Mouse (Mus musculus) gastrocnemius, adult 18-20 months (tissue): ENCODE results near the gene Gm10197. TPM values are rescaled to one million over a fixed set of nuclear protein-coding genes. Genes with fewer than 3 reads are reported as not detected.
A peak's percentile ranks its signal among the peaks of the same experiment; 100 is the strongest.

Source experiments
- DNase-seq: peaks from one replicate; pipeline ENCODE4 v3.0.0; 2021; ENCODE audit warnings: low spot score
- total RNA-seq, 2 experiments: library from RNA; stranded (reverse); gene quantifications; 2 replicates each; pipeline ENCODE4 v1.2.3; 2021

Gene Gm10197
- total RNA-seq, 2 experiments from 2014 or later = not detected

DNA sequence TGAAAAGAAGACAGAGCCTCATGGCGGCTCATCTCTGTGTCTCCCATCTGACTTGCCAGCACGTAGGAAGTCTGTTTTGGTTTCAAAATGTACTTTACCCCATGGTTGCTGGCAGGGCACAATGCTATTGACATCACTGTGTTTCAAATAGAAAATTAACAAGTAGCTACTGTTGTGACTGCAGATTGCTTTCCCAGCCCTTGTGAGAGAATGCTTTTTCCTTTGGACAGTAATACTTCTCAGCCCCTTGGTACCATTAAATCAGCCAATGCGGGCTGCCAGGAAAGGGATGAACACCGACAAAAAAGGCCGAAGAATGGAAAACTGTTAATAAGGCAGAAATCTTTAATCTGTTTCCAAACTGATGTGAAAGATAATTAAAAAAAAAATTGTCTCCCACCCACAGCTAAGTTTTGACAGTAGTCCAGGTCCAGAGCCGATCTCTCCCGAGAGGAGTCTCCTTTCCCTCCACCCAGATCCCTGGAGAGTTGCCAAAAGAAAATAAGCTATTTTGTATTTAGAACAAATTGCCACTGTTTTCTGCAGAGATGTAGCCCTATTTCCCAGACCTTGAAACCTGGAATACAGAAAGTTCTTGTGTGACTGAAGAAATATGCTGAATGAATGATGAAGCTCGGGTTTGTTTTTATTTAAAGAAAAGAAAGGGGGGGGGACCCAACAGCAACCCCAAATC lies 11.2 kb downstream of the Gm10197 start:
- DNase-seq = peak; percentile 34

DNA sequence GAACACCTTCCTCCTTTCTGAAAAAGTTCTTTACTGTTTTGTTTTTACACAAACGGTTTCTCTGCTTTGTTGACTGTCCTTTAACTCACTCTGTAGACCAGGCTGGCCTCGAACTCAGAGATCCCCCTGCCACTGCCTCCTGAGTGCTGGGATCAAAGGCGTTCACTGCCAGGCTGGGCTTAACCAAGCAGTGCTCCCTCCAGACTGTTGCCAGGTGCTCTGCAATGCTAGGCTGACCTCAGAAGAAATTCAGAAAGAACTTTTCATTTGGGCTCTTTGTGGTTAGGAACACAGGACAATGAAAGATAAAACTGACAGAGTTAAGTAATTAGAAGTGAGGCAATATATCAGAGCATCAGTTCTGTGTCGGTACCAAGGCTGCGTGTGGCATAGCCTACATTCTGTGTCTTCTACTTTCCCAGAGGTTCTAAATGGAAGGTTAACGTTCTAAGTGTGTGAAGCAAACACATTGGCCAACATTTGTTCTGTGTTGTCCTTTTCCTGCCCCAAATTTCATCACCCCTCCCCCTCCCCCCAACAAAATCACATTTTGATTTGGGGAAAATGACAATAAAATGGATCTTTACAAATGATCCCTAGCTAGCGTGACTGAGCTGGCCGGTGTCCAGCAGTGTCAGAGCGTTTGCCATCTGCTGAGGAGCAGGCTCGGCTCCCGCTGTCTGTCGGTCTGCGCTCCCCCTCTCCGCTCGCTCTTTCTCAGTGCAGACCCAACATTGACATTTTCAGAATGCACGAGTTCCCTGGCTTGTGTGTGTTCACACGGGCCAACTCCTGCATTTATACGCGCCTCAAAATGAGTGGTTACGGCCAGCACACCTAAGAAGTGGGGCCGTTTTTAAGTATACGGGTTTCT lies 12.2 kb downstream of the Gm10197 start:
- peak; percentile 46 for DNase-seq

GRCm38 (mm10) chr19:53355065-53355464 lies 16.5 kb downstream of the Gm10197 start:
- DNase-seq = no peak

- DNase-seq = no peak
These were observed 17.1 kb downstream of the Gm10197 start for GRCm38 (mm10) chr19:53354271-53355000.

DNA sequence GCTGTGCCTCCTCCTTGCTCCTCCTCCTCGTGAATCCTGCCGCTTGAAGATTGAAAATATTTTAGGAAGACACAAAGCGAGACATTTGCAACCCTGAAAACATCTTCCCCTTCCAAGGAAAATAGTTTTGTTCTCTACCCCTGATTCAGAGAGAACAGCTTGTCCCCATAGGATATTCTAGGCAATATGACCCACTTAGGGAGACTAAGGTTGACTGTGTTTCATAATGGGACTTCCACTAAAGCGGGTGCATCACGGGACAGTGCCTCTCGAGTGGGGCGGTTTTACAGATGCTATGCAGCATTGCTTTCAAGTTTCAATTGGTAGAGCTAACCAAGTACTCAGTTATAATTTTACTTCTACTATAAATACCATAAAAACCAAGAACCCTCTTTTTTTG lies 17.7 kb downstream of the Gm10197 start:
- DNase-seq = no peak

GRCm38 (mm10) chr19:53345766-53346165 lies 25.8 kb downstream of the Gm10197 start:
- DNase-seq = peak; percentile 29

- no peak for DNase-seq
These were observed 27.5 kb downstream of the Gm10197 start for GRCm38 (mm10) chr19:53344062-53344461.

GRCm38 (mm10) chr19:53343174-53343881 lies 28.2 kb downstream of the Gm10197 start:
- no peak for DNase-seq

- DNase-seq = no peak
These were observed 31.1 kb downstream of the Gm10197 start for GRCm38 (mm10) chr19:53340423-53340822.

- DNase-seq = no peak
These were observed 36.3 kb downstream of the Gm10197 start for GRCm38 (mm10) chr19:53335241-53335640.

DNA sequence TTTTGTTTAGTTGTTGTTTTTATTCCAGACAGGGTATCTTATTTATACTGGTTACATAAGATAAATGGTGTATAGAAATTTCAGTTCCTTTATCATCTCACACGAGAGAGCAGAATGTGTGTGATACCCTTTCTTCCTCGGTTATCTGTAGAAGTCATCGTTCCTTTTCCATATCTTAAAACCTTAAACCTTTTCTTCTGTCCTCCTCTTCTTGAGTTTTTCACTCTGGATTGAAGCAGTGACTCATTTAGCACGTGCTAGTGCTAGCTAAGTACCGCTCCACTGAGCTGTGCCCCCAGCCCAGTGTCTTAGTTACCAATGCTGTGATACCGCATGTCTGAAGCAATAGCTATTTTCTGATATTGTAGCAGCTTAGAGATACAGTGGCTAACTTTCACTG lies 37.8 kb downstream of the Gm10197 start:
- no peak for DNase-seq

DNA sequence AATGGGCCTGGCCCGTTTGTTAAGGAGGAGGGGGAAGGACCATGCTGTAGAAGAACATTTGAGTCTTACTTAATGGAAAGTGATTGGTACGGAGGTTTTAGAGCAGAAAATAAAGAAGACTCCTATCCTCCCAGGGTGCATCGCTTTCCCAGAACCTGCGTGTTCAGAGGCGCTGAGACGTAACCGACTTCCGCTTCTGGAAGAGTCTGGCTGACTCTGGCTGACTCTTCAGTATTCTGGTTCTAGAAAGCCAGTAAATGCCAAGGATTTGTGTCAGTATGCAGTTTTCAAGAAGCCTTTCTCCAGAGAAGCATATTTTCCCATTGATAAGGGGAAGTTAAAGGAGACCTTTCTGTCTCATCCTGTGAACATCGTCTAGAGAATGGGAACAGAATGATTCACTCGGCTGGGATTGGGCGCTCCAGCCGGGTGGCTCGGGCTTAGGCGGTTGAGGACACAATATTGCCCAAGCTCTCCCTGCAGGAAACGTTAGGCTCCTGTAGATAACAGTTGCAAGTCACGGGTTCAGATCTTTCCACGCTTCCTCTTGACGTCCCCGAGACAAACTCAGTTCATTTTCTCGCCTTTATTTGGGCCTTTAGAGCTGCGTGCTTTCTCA lies 39.6 kb downstream of the Gm10197 start:
- no peak for DNase-seq

GRCm38 (mm10) chr19:53329992-53330381 lies 41.6 kb downstream of the Gm10197 start:
- DNase-seq = peak; percentile 83

- peak; percentile 93 for DNase-seq
These were observed 42.2 kb downstream of the Gm10197 start for GRCm38 (mm10) chr19:53329221-53329991.

GRCm38 (mm10) chr19:53328116-53328515 lies 43.5 kb downstream of the Gm10197 start:
- DNase-seq = no peak

GRCm38 (mm10) chr19:53325578-53326295 lies 45.8 kb downstream of the Gm10197 start:
- peak; percentile 78 for DNase-seq

GRCm38 (mm10) chr19:53324866-53325265 lies 46.7 kb downstream of the Gm10197 start:
- no peak for DNase-seq

DNA sequence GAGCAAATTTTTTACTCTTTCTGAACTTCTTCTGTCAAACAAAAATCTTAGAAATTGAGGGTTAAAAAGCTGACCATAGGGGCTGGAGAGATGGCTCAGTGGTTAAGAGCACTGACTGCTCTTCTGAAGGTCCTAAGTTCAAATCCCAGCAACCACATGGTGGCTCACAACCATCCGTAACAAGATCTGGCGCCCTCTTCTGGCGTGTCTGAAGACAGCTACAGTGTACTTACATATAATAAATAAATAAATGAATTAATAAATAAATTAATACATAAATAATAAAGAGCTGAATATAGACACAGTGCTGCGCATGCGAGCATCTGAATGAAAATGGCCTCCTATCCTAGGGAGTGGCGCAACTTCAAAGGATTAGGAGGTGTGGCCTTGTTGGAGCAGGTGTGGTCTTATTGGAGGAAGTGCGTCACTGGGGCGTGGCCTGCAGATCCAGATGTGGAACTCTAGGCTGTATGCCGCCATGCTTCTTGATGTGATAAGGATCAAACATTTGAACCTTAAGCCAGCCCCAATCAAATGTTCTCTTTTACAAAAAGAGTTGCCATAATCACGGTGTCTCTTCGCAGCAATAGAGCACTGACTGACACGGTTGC lies 49.0 kb downstream of the Gm10197 start:
- no peak for DNase-seq
